Mouse (Mus musculus): ENCODE measurements at regions not wholly inside any gene's neighbourhood (a gene's known extent, or its start where the extent isn't known, plus 50 kb on each side); places are given as distances from the start of the nearest gene placed in this dataset.

DNA sequence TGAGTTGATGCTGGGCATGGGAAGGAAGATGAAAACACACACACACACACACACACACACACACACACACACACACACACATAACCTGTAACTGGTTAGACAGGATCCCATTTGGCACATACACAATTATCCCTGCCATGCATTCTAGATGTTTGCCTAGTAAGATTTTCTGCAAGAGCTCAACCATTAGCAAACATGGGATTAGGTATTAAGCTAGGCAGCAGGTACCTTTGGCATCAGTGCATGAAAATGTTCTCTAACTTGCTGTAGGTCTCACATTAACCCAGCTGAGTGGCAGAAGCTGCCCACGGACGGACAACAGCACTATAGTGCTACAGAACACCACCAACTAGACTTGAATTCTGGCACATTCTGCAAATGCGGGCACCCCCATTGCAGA is 413.8 kb upstream of the Tmpo start:
- Histone ChIP-seq H3K79me2 (ENCODE audit: control insufficient read depth, insufficient read depth, low read length) (no peaks in the 10 kb centered on the region), H3K27ac (replicated peaks; ENCODE audit: insufficient read depth, low read depth, low read length) (no peak overlapping the region), H3K36me3 (ENCODE audit: control insufficient read depth, insufficient read depth, low read length) (no peaks in the 10 kb centered on the region), H3K4me3 (ENCODE audit: insufficient read depth, low read depth, low read length) (no peak overlapping the region), H3K27me3 (ENCODE audit: control insufficient read depth, insufficient read depth, low read length) (no peaks in the 10 kb centered on the region), H3K4me1 (ENCODE audit: control insufficient read depth, insufficient read depth, low read length) (peaks cover 4% of the 10 kb centered on the region), H3K9ac (ENCODE audit: low read depth, low read length) (no peak overlapping the region)
- DNase-seq (ENCODE audit: extremely low read depth, low read depth, low spot score): peak; percentile 76
- WGBS: 48% methylated on average over 3 of the region's 3 CpGs
- TF ChIP-seq CTCF (IDR thresholded peaks at IDR 0.05; ENCODE audit: low read depth, low read length) (no peak), POLR2A (IDR thresholded peaks at IDR 0.05; ENCODE audit: extremely low read depth, insufficient read depth, low read length) (no peak)

DNA sequence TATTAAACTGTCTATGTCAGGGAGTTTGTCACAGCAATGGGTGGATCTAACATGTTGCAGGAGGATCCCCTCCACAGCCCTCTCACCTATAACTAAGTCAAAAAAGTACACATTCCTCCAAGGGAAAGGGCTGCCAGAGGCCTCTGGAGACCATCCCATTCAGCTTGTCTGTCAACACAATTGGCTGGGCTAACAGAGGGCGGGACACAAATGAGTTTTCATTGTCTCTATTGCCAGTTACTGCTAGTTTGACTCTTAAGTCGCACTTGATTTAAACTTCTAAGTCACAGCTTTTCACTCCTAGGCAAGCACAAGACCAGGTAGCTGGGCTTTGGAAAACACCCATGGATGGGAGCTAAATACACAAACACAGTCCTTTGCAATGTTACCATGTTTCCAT is 412.3 kb upstream of the Tmpo start:
- no peak overlapping the region for H3K9ac ChIP-seq (ENCODE audit: low read depth, low read length)
- DNase-seq (ENCODE audit: extremely low read depth, low read depth, low spot score): no peak
- no peak overlapping the region for H3K27ac ChIP-seq (replicated peaks; ENCODE audit: insufficient read depth, low read depth, low read length)
- no peaks in the 10 kb centered on the region for H3K27me3 ChIP-seq (ENCODE audit: control insufficient read depth, insufficient read depth, low read length)
- no peak overlapping the region for H3K4me3 ChIP-seq (ENCODE audit: insufficient read depth, low read depth, low read length)
- peaks cover 4% of the 10 kb centered on the region for H3K4me1 ChIP-seq (ENCODE audit: control insufficient read depth, insufficient read depth, low read length)
- WGBS: 81% methylated on average over 2 of the region's 2 CpGs
- no peaks in the 10 kb centered on the region for H3K79me2 ChIP-seq (ENCODE audit: control insufficient read depth, insufficient read depth, low read length)
- no peaks in the 10 kb centered on the region for H3K36me3 ChIP-seq (ENCODE audit: control insufficient read depth, insufficient read depth, low read length)
- no peak for TF ChIP-seq CTCF (IDR thresholded peaks at IDR 0.05; ENCODE audit: low read depth, low read length)

DNA sequence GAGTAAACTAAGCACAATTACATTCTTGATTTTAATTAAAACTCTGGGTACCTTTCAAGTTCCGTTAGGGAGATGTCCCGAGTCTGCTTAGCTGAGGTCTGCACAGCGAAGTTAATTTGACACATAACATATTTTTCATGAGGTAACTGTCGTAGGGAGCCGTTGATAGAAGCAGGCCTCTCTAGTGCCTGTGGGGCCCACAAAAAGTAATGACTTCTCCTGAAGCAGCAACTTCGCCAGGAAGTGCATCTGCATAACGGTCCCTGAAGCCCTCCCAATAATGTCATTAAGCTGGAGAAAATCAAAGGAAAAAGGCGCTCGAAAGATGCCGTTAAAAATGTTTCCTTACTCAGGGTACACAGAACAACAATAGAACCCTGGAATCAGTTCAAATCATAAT is 410.7 kb upstream of the Tmpo start:
- Histone ChIP-seq H3K4me3 (ENCODE audit: insufficient read depth, low read depth, low read length) (no peak overlapping the region), H3K9ac (ENCODE audit: low read depth, low read length) (no peak overlapping the region), H3K27ac (replicated peaks; ENCODE audit: insufficient read depth, low read depth, low read length) (no peak overlapping the region), H3K4me1 (ENCODE audit: control insufficient read depth, insufficient read depth, low read length) (peaks cover 4% of the 10 kb centered on the region), H3K79me2 (ENCODE audit: control insufficient read depth, insufficient read depth, low read length) (no peaks in the 10 kb centered on the region), H3K36me3 (ENCODE audit: control insufficient read depth, insufficient read depth, low read length) (no peaks in the 10 kb centered on the region), H3K27me3 (ENCODE audit: control insufficient read depth, insufficient read depth, low read length) (no peaks in the 10 kb centered on the region)
- TF ChIP-seq POLR2A (IDR thresholded peaks at IDR 0.05; ENCODE audit: extremely low read depth, insufficient read depth, low read length): no peak
- TF ChIP-seq CTCF (IDR thresholded peaks at IDR 0.05; ENCODE audit: low read depth, low read length): no peak
- 88% methylated on average over 10 of the region's 10 CpGs for WGBS
- DNase-seq (ENCODE audit: extremely low read depth, low read depth, low spot score): no peak

DNA sequence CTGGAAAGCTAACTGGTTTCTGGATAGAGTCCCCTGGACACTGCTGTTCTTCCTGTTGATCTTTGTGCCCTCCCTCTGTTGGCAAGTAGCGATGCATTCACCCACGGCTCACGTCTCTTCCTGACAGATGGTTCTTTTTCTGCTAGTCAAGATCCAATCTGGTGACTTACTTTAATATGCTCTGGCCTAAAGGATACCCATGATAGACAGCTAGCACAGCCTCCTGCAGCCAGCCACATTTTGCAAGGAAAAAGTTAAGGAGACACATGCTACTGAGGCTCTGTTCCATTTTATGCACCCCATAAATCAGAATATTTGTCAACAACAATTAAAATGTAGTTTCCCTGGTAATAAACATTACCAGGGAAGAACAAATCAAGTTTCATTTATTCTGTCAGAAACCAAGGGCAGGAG is 410.3 kb upstream of the Tmpo start:
- 60% methylated on average over 3 of the region's 3 CpGs for WGBS
- no peak for DNase-seq (ENCODE audit: extremely low read depth, low read depth, low spot score)
- Histone ChIP-seq H3K4me3 (ENCODE audit: insufficient read depth, low read depth, low read length) (no peak overlapping the region), H3K27ac (replicated peaks; ENCODE audit: insufficient read depth, low read depth, low read length) (no peak overlapping the region), H3K4me1 (ENCODE audit: control insufficient read depth, insufficient read depth, low read length) (peaks cover 4% of the 10 kb centered on the region), H3K79me2 (ENCODE audit: control insufficient read depth, insufficient read depth, low read length) (no peaks in the 10 kb centered on the region), H3K36me3 (ENCODE audit: control insufficient read depth, insufficient read depth, low read length) (no peaks in the 10 kb centered on the region), H3K9ac (ENCODE audit: low read depth, low read length) (no peak overlapping the region), H3K27me3 (ENCODE audit: control insufficient read depth, insufficient read depth, low read length) (no peaks in the 10 kb centered on the region)
- TF ChIP-seq CTCF (IDR thresholded peaks at IDR 0.05; ENCODE audit: low read depth, low read length) (no peak), POLR2A (IDR thresholded peaks at IDR 0.05; ENCODE audit: extremely low read depth, insufficient read depth, low read length) (no peak)

DNA sequence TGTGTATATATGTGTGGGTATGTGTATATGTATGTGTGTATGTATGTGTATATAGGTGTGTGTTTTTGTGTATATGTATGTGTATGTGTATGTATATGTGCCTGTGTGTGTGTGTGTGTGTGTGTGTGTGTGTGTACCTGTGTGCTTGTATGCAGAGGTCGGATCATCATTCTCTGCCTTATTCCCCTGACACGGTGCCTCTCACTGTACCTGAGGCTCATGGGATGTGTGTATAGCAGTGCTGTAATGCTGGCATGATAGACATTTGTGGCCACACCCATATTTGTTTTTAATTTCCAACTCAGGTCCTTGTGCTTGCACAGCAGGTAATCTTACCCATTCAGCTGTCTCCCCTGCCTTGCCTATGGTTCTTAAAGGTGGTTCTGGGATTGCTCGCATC is 402.1 kb upstream of the Tmpo start:
- TF ChIP-seq CTCF (IDR thresholded peaks at IDR 0.05; ENCODE audit: low read depth, low read length) (no peak), POLR2A (IDR thresholded peaks at IDR 0.05; ENCODE audit: extremely low read depth, insufficient read depth, low read length) (no peak)
- DNase-seq (ENCODE audit: extremely low read depth, low read depth, low spot score): no peak
- H3K27ac ChIP-seq (replicated peaks; ENCODE audit: insufficient read depth, low read depth, low read length): no peak overlapping the region
- H3K36me3 ChIP-seq (ENCODE audit: control insufficient read depth, insufficient read depth, low read length): no peaks in the 10 kb centered on the region
- no peaks in the 10 kb centered on the region for H3K79me2 ChIP-seq (ENCODE audit: control insufficient read depth, insufficient read depth, low read length)
- 84% methylated on average over 3 of the region's 3 CpGs for WGBS
- H3K9ac ChIP-seq (ENCODE audit: low read depth, low read length): no peak overlapping the region
- no peaks in the 10 kb centered on the region for H3K4me1 ChIP-seq (ENCODE audit: control insufficient read depth, insufficient read depth, low read length)
- no peaks in the 10 kb centered on the region for H3K27me3 ChIP-seq (ENCODE audit: control insufficient read depth, insufficient read depth, low read length)
- H3K4me3 ChIP-seq (ENCODE audit: insufficient read depth, low read depth, low read length): no peak overlapping the region

DNA sequence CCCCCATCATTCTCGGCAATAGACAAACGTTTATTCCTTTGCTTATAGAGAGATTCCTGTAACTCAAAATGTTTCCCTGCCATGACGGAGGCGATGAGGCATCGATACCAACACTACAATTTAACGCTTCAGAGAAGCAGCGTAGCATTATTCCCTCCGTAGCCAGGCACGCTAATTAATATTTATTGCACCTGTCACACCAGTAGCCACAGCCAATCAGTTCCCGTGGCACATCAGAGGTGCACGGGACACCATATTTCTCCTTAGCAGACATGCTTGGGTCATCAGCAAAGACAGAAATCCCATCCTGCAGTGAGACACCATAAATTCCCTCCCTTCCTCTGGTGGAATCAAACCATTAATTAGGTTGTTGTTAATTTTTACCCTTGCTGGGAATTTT is 399.8 kb upstream of the Tmpo start:
- H3K27ac ChIP-seq (replicated peaks; ENCODE audit: insufficient read depth, low read depth, low read length): no peak overlapping the region
- H3K4me1 ChIP-seq (ENCODE audit: control insufficient read depth, insufficient read depth, low read length): no peaks in the 10 kb centered on the region
- no peaks in the 10 kb centered on the region for H3K36me3 ChIP-seq (ENCODE audit: control insufficient read depth, insufficient read depth, low read length)
- no peak overlapping the region for H3K4me3 ChIP-seq (ENCODE audit: insufficient read depth, low read depth, low read length)
- H3K9ac ChIP-seq (ENCODE audit: low read depth, low read length): no peak overlapping the region
- WGBS: 82% methylated on average over 11 of the region's 11 CpGs
- DNase-seq (ENCODE audit: extremely low read depth, low read depth, low spot score): no peak
- no peaks in the 10 kb centered on the region for H3K79me2 ChIP-seq (ENCODE audit: control insufficient read depth, insufficient read depth, low read length)
- TF ChIP-seq POLR2A (IDR thresholded peaks at IDR 0.05; ENCODE audit: extremely low read depth, insufficient read depth, low read length) (no peak), CTCF (IDR thresholded peaks at IDR 0.05; ENCODE audit: low read depth, low read length) (no peak)
- no peaks in the 10 kb centered on the region for H3K27me3 ChIP-seq (ENCODE audit: control insufficient read depth, insufficient read depth, low read length)

Measured in liver, adult 2 months (tissue).